Mouse (Mus musculus) retina, embryonic 14.5 days (tissue): ENCODE measurements around the gene Thsd7b.
"Not testable (repeated sequence)": the region's sequence is repeated elsewhere in the genome, so short reads cannot be mapped to it uniquely, and the experiment has no call there.

Experiments used
- DNase-seq: peaks from one replicate; pipeline ENCODE4 v3.0.0-alpha.2; 2015; ENCODE audit warnings: low spot score

Thsd7b gene

GRCm38 (mm10) chr1:130112580-130113314 is 839.6 kb downstream of the Thsd7b start:
- DNase-seq, result no peak

GRCm38 (mm10) chr1:130113549-130113948 is 840.4 kb downstream of the Thsd7b start:
- DNase-seq, result no peak

GRCm38 (mm10) chr1:130130901-130131300 is 857.8 kb downstream of the Thsd7b start:
- DNase-seq, result no peak

GRCm38 (mm10) chr1:130166187-130166586 is 893.1 kb downstream of the Thsd7b start:
- no peak for DNase-seq

GRCm38 (mm10) chr1:130167260-130167659 is 894.2 kb downstream of the Thsd7b start:
- DNase-seq, result peak; percentile 48

- DNase-seq, result no peak
Observed at GRCm38 (mm10) chr1:130169875-130170274, 896.8 kb downstream of the Thsd7b start.

GRCm38 (mm10) chr1:130170290-130170689 is 897.2 kb downstream of the Thsd7b start:
- no peak for DNase-seq

- DNase-seq, result not testable (repeated sequence)
Observed at GRCm38 (mm10) chr1:130186836-130187235, 913.7 kb downstream of the Thsd7b start.

- DNase-seq, result peak; percentile 83
Observed at GRCm38 (mm10) chr1:130192190-130193028, 919.3 kb downstream of the Thsd7b start.

GRCm38 (mm10) chr1:130217404-130217803 is 944.3 kb downstream of the Thsd7b start:
- no peak for DNase-seq

GRCm38 (mm10) chr1:130222904-130223303 is 949.8 kb downstream of the Thsd7b start:
- DNase-seq, result no peak

- DNase-seq, result no peak
Observed at GRCm38 (mm10) chr1:130245563-130245962, 972.5 kb downstream of the Thsd7b start.

- DNase-seq, result not testable (repeated sequence)
Observed at GRCm38 (mm10) chr1:130246264-130246663, 973.2 kb downstream of the Thsd7b start.

GRCm38 (mm10) chr1:130246930-130247329 is 973.8 kb downstream of the Thsd7b start:
- not testable (repeated sequence) for DNase-seq

- peak; percentile 16 for DNase-seq
Observed at GRCm38 (mm10) chr1:130262046-130262445, 988.9 kb downstream of the Thsd7b start.
